Mouse (Mus musculus): ENCODE data around the gene Arl15.

Arl15 gene

GRCm38 (mm10) chr13:114090786-114091185 is 296.5 kb downstream of the Arl15 start:
- no peak for DNase-seq (ENCODE audit: low read depth, low spot score)

GRCm38 (mm10) chr13:114091231-114091630 is 296.9 kb downstream of the Arl15 start:
- DNase-seq (ENCODE audit: low read depth, low spot score), result peak; percentile 38

- no peak for DNase-seq (ENCODE audit: low read depth, low spot score)
Measured at GRCm38 (mm10) chr13:114094151-114094875, 300.0 kb downstream of the Arl15 start.

- no peak for DNase-seq (ENCODE audit: low read depth, low spot score)
Measured at GRCm38 (mm10) chr13:114095440-114095839, 301.1 kb downstream of the Arl15 start.

- DNase-seq (ENCODE audit: low read depth, low spot score), result no peak
Measured at GRCm38 (mm10) chr13:114096386-114096785, 302.1 kb downstream of the Arl15 start.

- DNase-seq (ENCODE audit: low read depth, low spot score), result no peak
Measured at GRCm38 (mm10) chr13:114101155-114101554, 306.9 kb downstream of the Arl15 start.

- DNase-seq (ENCODE audit: low read depth, low spot score), result no peak
Measured at GRCm38 (mm10) chr13:114106083-114106482, 311.8 kb downstream of the Arl15 start.

- DNase-seq (ENCODE audit: low read depth, low spot score), result no peak
Measured at GRCm38 (mm10) chr13:114107499-114107898, 313.2 kb downstream of the Arl15 start.

GRCm38 (mm10) chr13:114109441-114109840 is 315.1 kb downstream of the Arl15 start:
- no peak for DNase-seq (ENCODE audit: low read depth, low spot score)

GRCm38 (mm10) chr13:114109845-114110244 is 315.5 kb downstream of the Arl15 start:
- no peak for DNase-seq (ENCODE audit: low read depth, low spot score)

GRCm38 (mm10) chr13:114113516-114113915 is 319.2 kb downstream of the Arl15 start:
- DNase-seq (ENCODE audit: low read depth, low spot score), result no peak

- DNase-seq (ENCODE audit: low read depth, low spot score), result no peak
Measured at GRCm38 (mm10) chr13:114114586-114114985, 320.3 kb downstream of the Arl15 start.

GRCm38 (mm10) chr13:114115106-114115505 is 320.8 kb downstream of the Arl15 start:
- DNase-seq (ENCODE audit: low read depth, low spot score), result no peak

- no peak for DNase-seq (ENCODE audit: low read depth, low spot score)
Measured at GRCm38 (mm10) chr13:114118104-114118830, 324.0 kb downstream of the Arl15 start.

GRCm38 (mm10) chr13:114119816-114120215 is 325.5 kb downstream of the Arl15 start:
- no peak for DNase-seq (ENCODE audit: low read depth, low spot score)

- no peak for DNase-seq (ENCODE audit: low read depth, low spot score)
Measured at GRCm38 (mm10) chr13:114121591-114121990, 327.3 kb downstream of the Arl15 start.

- DNase-seq (ENCODE audit: low read depth, low spot score), result no peak
Measured at GRCm38 (mm10) chr13:114123391-114123790, 329.1 kb downstream of the Arl15 start.

GRCm38 (mm10) chr13:114124385-114124784 is 330.1 kb downstream of the Arl15 start:
- no peak for DNase-seq (ENCODE audit: low read depth, low spot score)

GRCm38 (mm10) chr13:114124991-114125390 is 330.7 kb downstream of the Arl15 start:
- peak; percentile 28 for DNase-seq (ENCODE audit: low read depth, low spot score)

GRCm38 (mm10) chr13:114128366-114128765 is 334.1 kb downstream of the Arl15 start:
- no peak for DNase-seq (ENCODE audit: low read depth, low spot score)

- DNase-seq (ENCODE audit: low read depth, low spot score), result no peak
Measured at GRCm38 (mm10) chr13:114129986-114130385, 335.7 kb downstream of the Arl15 start.

- DNase-seq (ENCODE audit: low read depth, low spot score), result peak; percentile 36
Measured at GRCm38 (mm10) chr13:114130566-114131319, 336.4 kb downstream of the Arl15 start.

All from mesoderm, embryonic 11.5 days (tissue).